Mouse (Mus musculus) heart, postnatal 0 days (tissue): ENCODE measurements around the gene Gm6583.

Experiments
- CTCF ChIP-seq: IDR thresholded peaks from 2 replicates; pipeline ENCODE4 v1.5.1; 2016; ENCODE audit warnings: antibody characterized with exemption, control low read depth, low read depth
- EP300 ChIP-seq: IDR thresholded peaks from 2 replicates; pipeline ENCODE4 v1.6.1; 2016; ENCODE audit warnings: antibody characterized with exemption, low read depth

- TF ChIP-seq CTCF (no peak), EP300 (no peak)
These were observed 12.6 kb downstream of the Gm6583 start for GRCm38 (mm10) chr5:112343205-112343595.
